Mouse (Mus musculus) naive thymus-derived CD4-positive, alpha-beta T cell, adult 5 months (primary cell): ENCODE results near the gene Zfp868. TPM values are rescaled to one million over a fixed set of nuclear protein-coding genes. Genes with fewer than 3 reads are reported as not detected.

Source experiments
- polyA plus RNA-seq: library from polyadenylated mRNA; unstranded; fragments of 100-300 nt; shearing (Covaris generic); gene quantifications from one replicate; pipeline ENCODE4 v1.2.1, GENCODE M21; 2017

The Zfp868 gene
- 47.5 TPM for polyA plus RNA-seq

GRCm38 (mm10) chr8:69625095-69625789 is at the start of gene Zfp868:
Zfp868 (minus strand) TSS chr8:69625548.

GRCm38 (mm10) chr8:69654358-69654981 is 29.1 kb upstream of the Zfp868 start, which contains the start of gene Zfp964:
Zfp964 (plus strand) TSS chr8:69654479.

Other genes starting within 250 kb of the Zfp868 start
- gene Gm9495, start 172.0 kb downstream of the Zfp868 start, polyA plus RNA-seq: not detected
- not detected for gene Gm7697, start 102.6 kb downstream of the Zfp868 start, polyA plus RNA-seq
- 0.16 TPM for gene Zfp964, start 28.9 kb upstream of the Zfp868 start, polyA plus RNA-seq
- 104 TPM for gene Zfp869, start 85.2 kb upstream of the Zfp868 start, polyA plus RNA-seq
- 7.9 TPM for gene Zfp963, start 124.4 kb upstream of the Zfp868 start, polyA plus RNA-seq
- gene Gm20422, start 149.3 kb upstream of the Zfp868 start, polyA plus RNA-seq: 1.2 TPM
- 109 TPM for gene Atp13a1, start 165.6 kb upstream of the Zfp868 start, polyA plus RNA-seq
- 30.1 TPM for gene Zfp866, start 165.6 kb upstream of the Zfp868 start, polyA plus RNA-seq
- gene Gmip, start 183.1 kb upstream of the Zfp868 start, polyA plus RNA-seq: 168 TPM
- 0.06 TPM for gene Lpar2, start 196.9 kb upstream of the Zfp868 start, polyA plus RNA-seq
- 7.5 TPM for gene Pbx4, start 206.9 kb upstream of the Zfp868 start, polyA plus RNA-seq